Mouse (Mus musculus): ENCODE results near the gene Smim23.

Smim23 gene

DNA sequence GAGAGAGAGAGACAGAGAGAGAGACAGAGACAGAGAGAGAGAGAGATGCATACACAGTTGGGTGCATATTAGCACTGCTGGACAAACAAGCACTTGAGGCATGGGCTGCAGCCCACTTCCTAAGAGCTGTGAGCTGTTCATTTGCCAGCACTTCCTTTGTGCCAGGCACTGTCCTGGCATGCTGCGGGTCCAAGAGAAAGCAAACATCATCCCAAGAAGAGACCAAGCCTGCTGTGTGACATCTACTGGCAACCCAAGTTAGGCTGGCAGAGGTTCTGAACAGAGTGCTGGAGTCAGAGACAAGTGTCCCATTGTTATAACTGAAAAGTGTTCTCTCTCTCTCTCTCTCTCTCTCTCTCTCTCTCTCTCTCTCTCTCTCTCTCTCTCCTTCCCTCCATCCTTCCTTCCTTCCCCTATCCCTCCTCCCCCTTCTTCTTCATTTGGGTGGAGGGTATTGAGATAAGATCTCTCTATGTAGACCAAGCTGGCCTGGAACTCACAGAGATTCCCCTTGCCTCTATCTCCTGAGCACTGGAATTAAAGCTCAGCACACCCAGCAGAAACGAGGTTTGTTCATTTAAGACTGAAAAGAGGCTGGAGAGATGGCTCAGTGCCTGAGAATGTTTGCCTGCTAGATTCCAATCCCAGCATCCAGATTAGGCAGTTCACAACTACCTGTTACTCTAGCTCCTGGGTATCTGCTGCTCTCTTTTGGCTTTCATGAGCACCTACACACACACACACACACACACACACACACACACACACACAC is 42.6 kb downstream of the Smim23 start:
- peak; percentile 88 for DNase-seq (ENCODE audit: low read depth, low spot score)

DNA sequence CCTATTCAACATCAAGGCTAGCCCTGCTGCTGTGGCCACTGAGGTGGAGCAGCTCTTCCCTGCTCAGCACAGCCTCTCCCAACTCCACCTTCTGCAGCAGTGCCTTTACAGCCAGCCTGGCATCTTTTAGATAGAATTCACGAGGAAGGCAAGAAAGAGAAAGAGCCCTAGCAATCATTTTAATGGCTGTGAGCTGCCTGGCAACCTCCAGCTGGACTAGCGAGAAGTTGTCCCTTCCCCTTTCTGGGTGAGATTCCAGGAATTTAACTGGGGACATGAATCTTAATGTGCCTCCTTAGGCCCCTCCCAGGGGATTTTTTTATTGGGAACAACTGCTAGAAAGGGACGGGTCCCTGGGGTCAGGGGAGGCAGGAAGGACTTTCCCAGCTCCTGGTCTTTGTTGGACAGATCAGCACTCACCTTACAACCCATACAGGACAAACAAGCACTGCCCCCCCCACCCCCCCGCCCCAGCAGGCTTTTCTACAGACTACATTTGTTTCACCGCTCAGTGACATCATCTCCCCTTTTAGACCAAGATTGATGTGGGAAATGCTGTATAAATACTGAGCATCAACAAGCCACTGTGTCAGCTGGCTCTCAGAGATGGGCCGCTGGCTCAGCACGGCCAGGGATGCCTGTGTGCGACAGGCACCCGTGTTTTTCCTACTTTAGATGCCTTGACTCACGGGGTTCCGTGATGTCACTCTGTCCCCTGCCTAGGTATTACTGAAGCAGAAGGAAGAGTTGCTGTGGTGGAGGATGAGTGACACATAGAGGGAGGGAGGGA is 43.5 kb downstream of the Smim23 start:
- DNase-seq (ENCODE audit: low read depth, low spot score): peak; percentile 73

DNA sequence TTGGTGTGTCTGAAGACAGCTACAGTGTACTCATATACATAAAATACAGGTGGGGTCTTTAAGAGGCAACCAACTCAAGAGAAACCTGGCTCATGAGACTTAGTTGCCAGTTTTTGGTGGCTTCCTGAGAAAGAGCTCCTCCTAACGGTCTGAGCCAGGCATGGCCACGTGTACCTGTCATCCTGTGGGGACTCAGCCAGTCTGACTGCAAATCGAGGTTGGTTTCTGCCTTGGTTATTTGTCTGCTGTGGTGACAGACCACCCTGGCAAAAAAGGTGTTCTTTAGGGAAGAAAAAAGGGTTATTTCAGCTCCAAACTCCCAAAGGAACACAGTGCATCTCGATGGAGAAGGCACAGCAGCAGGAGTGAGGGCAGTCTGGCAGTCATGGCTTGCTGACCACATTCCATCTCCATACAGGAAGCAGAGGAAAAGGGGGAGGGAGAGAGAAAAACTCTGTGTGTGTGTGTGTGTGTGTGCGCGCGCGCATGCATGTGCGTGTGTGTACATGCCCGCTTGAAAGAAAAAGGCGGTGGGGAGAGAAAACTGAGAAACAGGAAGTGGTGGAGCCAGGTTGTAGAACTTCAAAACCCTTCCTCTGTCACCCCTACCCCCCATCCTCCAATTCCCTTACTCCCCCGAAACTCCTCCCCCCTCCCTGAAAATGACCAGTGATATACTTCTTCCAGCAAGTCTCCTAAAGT is 55.6 kb downstream of the Smim23 start:
- no peak for DNase-seq (ENCODE audit: low read depth, low spot score)
